Mouse (Mus musculus) frontal cortex, postnatal 10 days (tissue): ENCODE data around the gene Immp2l.

Experiments
- DNase-seq, 2 experiments: peaks; one replicate each; pipeline ENCODE4 v3.0.0; 2022; ENCODE audit warnings: low spot score in 2 of 2, mixed read lengths in 1 of 2

The Immp2l gene

GRCm38 (mm10) chr12:41520326-41520725 is 496.4 kb downstream of the Immp2l start:
- no peak for DNase-seq

GRCm38 (mm10) chr12:41521671-41522070 is 497.8 kb downstream of the Immp2l start:
- DNase-seq = no peak

- DNase-seq = no peak
These were observed 502.8 kb downstream of the Immp2l start for GRCm38 (mm10) chr12:41526688-41527087.

- no peak for DNase-seq
These were observed 504.5 kb downstream of the Immp2l start for GRCm38 (mm10) chr12:41528410-41528809.

- no peak for DNase-seq
These were observed 516.1 kb downstream of the Immp2l start for GRCm38 (mm10) chr12:41539989-41540388.

GRCm38 (mm10) chr12:41551578-41551977 is 527.7 kb downstream of the Immp2l start:
- DNase-seq = no peak

- DNase-seq = no peak
These were observed 533.9 kb downstream of the Immp2l start for GRCm38 (mm10) chr12:41557832-41558231.

GRCm38 (mm10) chr12:41558956-41559735 is 535.3 kb downstream of the Immp2l start:
- DNase-seq = no peak

GRCm38 (mm10) chr12:41565540-41566432 is 541.9 kb downstream of the Immp2l start:
- no peak for DNase-seq

- DNase-seq = no peak
These were observed 542.5 kb downstream of the Immp2l start for GRCm38 (mm10) chr12:41566433-41566794.

GRCm38 (mm10) chr12:41573754-41574153 is 549.9 kb downstream of the Immp2l start:
- no peak for DNase-seq

- DNase-seq = no peak
These were observed 551.3 kb downstream of the Immp2l start for GRCm38 (mm10) chr12:41575221-41575620.

GRCm38 (mm10) chr12:41593401-41593800 is 569.5 kb downstream of the Immp2l start:
- DNase-seq = no peak

- DNase-seq = no peak
These were observed 570.1 kb downstream of the Immp2l start for GRCm38 (mm10) chr12:41594037-41594436.

GRCm38 (mm10) chr12:41615271-41615670 is 591.4 kb downstream of the Immp2l start:
- DNase-seq = no peak

- peak; percentile 7 to 11 for DNase-seq
These were observed 597.5 kb downstream of the Immp2l start for GRCm38 (mm10) chr12:41621341-41621740.

GRCm38 (mm10) chr12:41643262-41643661 is 619.4 kb downstream of the Immp2l start:
- no peak for DNase-seq

- no peak for DNase-seq
These were observed 621.1 kb downstream of the Immp2l start for GRCm38 (mm10) chr12:41644802-41645551.

GRCm38 (mm10) chr12:41646956-41647575 is 623.2 kb downstream of the Immp2l start:
- no peak for DNase-seq

GRCm38 (mm10) chr12:41647675-41648074 is 623.8 kb downstream of the Immp2l start:
- DNase-seq = no peak

GRCm38 (mm10) chr12:41649826-41650541 is 626.1 kb downstream of the Immp2l start:
- DNase-seq = no peak
